Mouse (Mus musculus) heart, embryonic 15.5 days (tissue): ENCODE data around the gene Cox11. TPM values are rescaled to one million over a fixed set of nuclear protein-coding genes. Genes with fewer than 3 reads are reported as not detected.

Experiments used
- ATAC-seq: fragments of 200-750 bp; cut with Nextera tagmentation; replicated peaks from 2 replicates; pipeline ENCODE4 v1.8.0; 2017; ENCODE audit warnings: low read depth, moderate TSS enrichment; ENCODE audit not compliant: insufficient number of reproducible peaks, insufficient read depth, low FRiP score
- H3K27ac ChIP-seq: fragments of 300-500 bp; sonication (generic); 2 replicates; pipeline ENCODE4 v1.5.1; 2015; ENCODE audit warnings: mild to moderate bottlenecking, inconsistent platforms
- H3K27me3 ChIP-seq: fragments of 300-500 bp; sonication (generic); 2 replicates; pipeline ENCODE4 v1.6.1; 2015; ENCODE audit warnings: inconsistent platforms
- H3K36me3 ChIP-seq: fragments of 300-500 bp; sonication (generic); 2 replicates; pipeline ENCODE4 v1.6.1; 2015; ENCODE audit warnings: mild to moderate bottlenecking, inconsistent platforms
- H3K4me1 ChIP-seq: fragments of 300-500 bp; sonication (generic); replicated peaks from 2 replicates; pipeline ENCODE4 v1.6.1; 2015; ENCODE audit warnings: inconsistent platforms
- H3K4me2 ChIP-seq: fragments of 300-500 bp; sonication (generic); 2 replicates; pipeline ENCODE4 v1.6.1; 2015; ENCODE audit warnings: inconsistent platforms, mild to moderate bottlenecking, moderate library complexity
- H3K4me3 ChIP-seq: fragments of 300-500 bp; sonication (generic); 2 replicates; pipeline ENCODE4 v1.5.1; 2015; ENCODE audit warnings: mild to moderate bottlenecking, inconsistent platforms
- H3K9ac ChIP-seq: fragments of 300-500 bp; sonication (generic); 2 replicates; pipeline ENCODE4 v1.6.1; 2015; ENCODE audit warnings: mild to moderate bottlenecking, inconsistent platforms
- H3K9me3 ChIP-seq: fragments of 300-500 bp; sonication (generic); replicated peaks from 2 replicates; pipeline ENCODE4 v1.6.1; 2016; ENCODE audit warnings: inconsistent platforms
- WGBS: fragments of 180-500 bp; shearing (Covaris S2); methylation state at CpG from one replicate; pipeline ENCODE4 v1.1.7; 2015; ENCODE audit warnings: mixed read lengths; 5-methylcytosine and 5-hydroxymethylcytosine counted together
- polyA plus RNA-seq: library from polyadenylated mRNA; unstranded; fragments of >200 nt; fragmentation: Nextera tagmentation; extraction: Ambion mirVana; gene quantifications from 2 replicates; pipeline ENCODE4 v1.2.1, GENCODE M21; 2015

Cox11 gene
- polyA plus RNA-seq, 1 experiment from 2014 or later, result 36.4 TPM

GRCm38 (mm10) chr11:90632480-90632879, 5.5 kb upstream of the Cox11 start:
- H3K4me3 ChIP-seq, result no peak overlapping the region
- WGBS, result 62% methylated on average over 2 of the region's 2 CpGs
- no peak overlapping the region for H3K27ac ChIP-seq
- H3K4me1 ChIP-seq, result peaks cover 4% of the 10 kb centered on the region; the same call in 1 of the 2 replicates
- no peaks in the 10 kb centered on the region for H3K9me3 ChIP-seq
- H3K4me2 ChIP-seq, result no peak overlapping the region
- no peak for ATAC-seq
- H3K27me3 ChIP-seq, result no peaks in the 10 kb centered on the region
- no peaks in the 10 kb centered on the region for H3K36me3 ChIP-seq
- H3K9ac ChIP-seq, result no peak overlapping the region

- Histone ChIP-seq H3K4me2 (no peak overlapping the region), H3K9me3 (no peaks in the 10 kb centered on the region), H3K27ac (no peak overlapping the region), H3K27me3 (no peaks in the 10 kb centered on the region), H3K4me1 (peaks cover 9% of the 10 kb centered on the region), H3K4me3 (no peak overlapping the region), H3K36me3 (no peaks in the 10 kb centered on the region), H3K9ac (no peak overlapping the region)
- WGBS, result 85% methylated on average over 3 of the region's 3 CpGs
- no peak for ATAC-seq
Measured at GRCm38 (mm10) chr11:90634661-90635060, 3.3 kb upstream of the Cox11 start.

GRCm38 (mm10) chr11:90638312-90638830, 398 bp downstream of the Cox11 start:
- Histone ChIP-seq H3K4me2 (peak overlapping the region; percentile 71), H3K9me3 (no peaks in the 10 kb centered on the region), H3K4me3 (peak overlapping the region; percentile 98), H3K27me3 (no peaks in the 10 kb centered on the region), H3K4me1 (peaks cover 14% of the 10 kb centered on the region), H3K36me3 (peaks cover 14% of the 10 kb centered on the region), H3K9ac (peak overlapping the region; percentile 99), H3K27ac (peak overlapping the region; percentile 96)
- ATAC-seq, result peak; percentile 63
- WGBS, result under 1% methylated on average over 54 of the region's 54 CpGs

GRCm38 (mm10) chr11:90649777-90650176, 11.8 kb downstream of the Cox11 start:
- Histone ChIP-seq H3K4me1 (no peaks in the 10 kb centered on the region; the same call in none of the 2 replicates), H3K4me2 (no peak overlapping the region), H3K9me3 (no peaks in the 10 kb centered on the region), H3K9ac (no peak overlapping the region), H3K4me3 (no peak overlapping the region), H3K27ac (no peak overlapping the region), H3K27me3 (no peaks in the 10 kb centered on the region), H3K36me3 (peaks cover 56% of the 10 kb centered on the region)
- WGBS, result 86% methylated on average over 6 of the region's 6 CpGs
- ATAC-seq, result no peak

GRCm38 (mm10) chr11:90650231-90650885, 12.4 kb downstream of the Cox11 start:
- Histone ChIP-seq H3K4me1 (no peaks in the 10 kb centered on the region; the same call in none of the 2 replicates), H3K4me3 (no peak overlapping the region), H3K9me3 (no peaks in the 10 kb centered on the region), H3K36me3 (peaks cover 54% of the 10 kb centered on the region), H3K27me3 (no peaks in the 10 kb centered on the region), H3K27ac (no peak overlapping the region), H3K4me2 (no peak overlapping the region), H3K9ac (no peak overlapping the region)
- no peak for ATAC-seq
- WGBS, result 47% methylated on average over 9 of the region's 9 CpGs

GRCm38 (mm10) chr11:90652603-90653002, 14.6 kb downstream of the Cox11 start:
- H3K27me3 ChIP-seq, result no peaks in the 10 kb centered on the region
- no peak overlapping the region for H3K27ac ChIP-seq
- no peaks in the 10 kb centered on the region for H3K9me3 ChIP-seq
- WGBS, result 82% methylated on average over 4 of the region's 4 CpGs
- no peak overlapping the region for H3K9ac ChIP-seq
- H3K4me3 ChIP-seq, result no peak overlapping the region
- no peak for ATAC-seq
- peaks cover 49% of the 10 kb centered on the region for H3K36me3 ChIP-seq
- H3K4me2 ChIP-seq, result no peak overlapping the region
- H3K4me1 ChIP-seq, result no peaks in the 10 kb centered on the region; the same call in none of the 2 replicates

GRCm38 (mm10) chr11:90657527-90657926, 19.6 kb downstream of the Cox11 start:
- H3K36me3 ChIP-seq, result peaks cover 26% of the 10 kb centered on the region
- 88% methylated on average over 12 of the region's 12 CpGs for WGBS

GRCm38 (mm10) chr11:90660662-90661061, 22.7 kb downstream of the Cox11 start:
- Histone ChIP-seq H3K36me3 (peaks cover 19% of the 10 kb centered on the region), H3K4me3 (no peak overlapping the region), H3K4me1 (peaks cover 19% of the 10 kb centered on the region), H3K27me3 (no peaks in the 10 kb centered on the region), H3K27ac (no peak overlapping the region), H3K9me3 (no peaks in the 10 kb centered on the region), H3K9ac (no peak overlapping the region), H3K4me2 (no peak overlapping the region)
- WGBS, result 78% methylated on average over 4 of the region's 4 CpGs
- ATAC-seq, result no peak

More at GRCm38 (mm10) chr11:90657527-90657926, 19.6 kb downstream of the Cox11 start:
- no peaks in the 10 kb centered on the region for H3K27me3 ChIP-seq
- H3K4me3 ChIP-seq, result no peak overlapping the region
- H3K9me3 ChIP-seq, result no peaks in the 10 kb centered on the region
- no peak for ATAC-seq
- H3K4me2 ChIP-seq, result no peak overlapping the region
- no peak overlapping the region for H3K27ac ChIP-seq
- no peaks in the 10 kb centered on the region; the same call in 1 of the 2 replicates for H3K4me1 ChIP-seq
- no peak overlapping the region for H3K9ac ChIP-seq

GRCm38 (mm10) chr11:90663052-90663451, 25.1 kb downstream of the Cox11 start:
- H3K27ac ChIP-seq, result no peak overlapping the region
- ATAC-seq, result no peak
- WGBS, result 54% methylated on average over 3 of the region's 3 CpGs
- no peaks in the 10 kb centered on the region for H3K27me3 ChIP-seq
- no peaks in the 10 kb centered on the region for H3K9me3 ChIP-seq
- peaks cover 24% of the 10 kb centered on the region for H3K4me1 ChIP-seq
- no peak overlapping the region for H3K4me2 ChIP-seq
- H3K36me3 ChIP-seq, result peaks cover 3% of the 10 kb centered on the region; the same call in 1 of the 2 replicates
- H3K4me3 ChIP-seq, result no peak overlapping the region
- no peak overlapping the region for H3K9ac ChIP-seq

GRCm38 (mm10) chr11:90663618-90664297, 25.8 kb downstream of the Cox11 start:
- peaks cover 24% of the 10 kb centered on the region for H3K4me1 ChIP-seq
- peaks cover 3% of the 10 kb centered on the region; the same call in 1 of the 2 replicates for H3K36me3 ChIP-seq
- no peak overlapping the region for H3K4me2 ChIP-seq
- no peak overlapping the region for H3K4me3 ChIP-seq
- H3K27me3 ChIP-seq, result no peaks in the 10 kb centered on the region
- no peaks in the 10 kb centered on the region for H3K9me3 ChIP-seq
- no peak; the same call in 1 of the 2 replicates for ATAC-seq
- peak overlapping the region; percentile 60 for H3K27ac ChIP-seq
- 63% methylated on average over 5 of the region's 5 CpGs for WGBS
- no peak overlapping the region for H3K9ac ChIP-seq

GRCm38 (mm10) chr11:90664345-90664986, 26.5 kb downstream of the Cox11 start:
- Histone ChIP-seq H3K9me3 (no peaks in the 10 kb centered on the region), H3K4me2 (peak overlapping the region; percentile 32; the same call in 1 of the 2 replicates), H3K4me1 (peaks cover 24% of the 10 kb centered on the region), H3K4me3 (no peak overlapping the region), H3K9ac (no peak overlapping the region), H3K27me3 (no peaks in the 10 kb centered on the region), H3K36me3 (peaks cover 3% of the 10 kb centered on the region; the same call in 1 of the 2 replicates), H3K27ac (peak overlapping the region; percentile 60)
- no peak; the same call in 1 of the 2 replicates for ATAC-seq
- 22% methylated on average over 8 of the region's 8 CpGs for WGBS
